Mouse (Mus musculus) embryonic fibroblast, embryonic 13.5 days (primary cell): ENCODE measurements at regions not wholly inside any gene's neighbourhood (a gene's known extent, or its start where the extent isn't known, plus 50 kb on each side); places are given as distances from the start of the nearest gene placed in this dataset.

Experiments
- CTCF ChIP-seq: IDR thresholded peaks from 2 replicates; pipeline ENCODE4 v1.5.1; 2011; ENCODE audit warnings: mild to moderate bottlenecking, control low read depth, low read length, moderate library complexity, borderline replicate concordance; ENCODE audit not compliant: insufficient read depth
- POLR2A ChIP-seq: IDR thresholded peaks from 2 replicates; pipeline ENCODE4 v1.6.1; 2011; ENCODE audit warnings: low read depth, mild to moderate bottlenecking, control low read depth, low read length, moderate library complexity

GRCm38 (mm10) chr3:34197163-34197455, 116.0 kb upstream of the Dnajc19 start:
- no peak for TF ChIP-seq CTCF
- TF ChIP-seq POLR2A, result no peak
